Mouse (Mus musculus): ENCODE results near the gene Mtor. TPM values are rescaled to one million over a fixed set of nuclear protein-coding genes. Genes with fewer than 3 reads are reported as not detected.

Gene Mtor
- polyA plus RNA-seq, 1 experiment: 75.5 TPM

GRCm38 (mm10) chr4:148442598-148442997, 5.8 kb upstream of the Mtor start:
- H3K4me1 ChIP-seq (ENCODE audit: control insufficient read depth, insufficient read depth, low read length): peaks cover 6% of the 10 kb centered on the region
- H3K4me3 ChIP-seq (ENCODE audit: control insufficient read depth, low read depth, low read length): no peak overlapping the region
- TF ChIP-seq POLR2A (IDR thresholded peaks at IDR 0.05; ENCODE audit: control insufficient read depth, low read depth, low read length) (no peak), CTCF (IDR thresholded peaks at IDR 0.05; ENCODE audit: control insufficient read depth, insufficient read depth, insufficient replicate concordance, low read depth, low read length) (no peak)
- H3K27me3 ChIP-seq (ENCODE audit: control insufficient read depth, insufficient read depth, low read length): no peaks in the 10 kb centered on the region
- H3K27ac ChIP-seq (ENCODE audit: control insufficient read depth, insufficient read depth, low read depth, low read length): no peak overlapping the region
- no peaks in the 10 kb centered on the region; the same call in 1 of the 2 replicates for H3K36me3 ChIP-seq (ENCODE audit: control insufficient read depth, insufficient read depth, low read length)

GRCm38 (mm10) chr4:148444250-148444967, 4.0 kb upstream of the Mtor start, which contains the start of gene Ubiad1:
Ubiad1 (minus strand) TSS chr4:148444771.
- Histone ChIP-seq H3K4me1 (ENCODE audit: control insufficient read depth, insufficient read depth, low read length) (peaks cover 10% of the 10 kb centered on the region), H3K27ac (ENCODE audit: control insufficient read depth, insufficient read depth, low read depth, low read length) (peak within 1 kb of the TSS; percentile 80), H3K4me3 (ENCODE audit: control insufficient read depth, low read depth, low read length) (peak within 1 kb of the TSS; percentile 90), H3K36me3 (ENCODE audit: control insufficient read depth, insufficient read depth, low read length) (no peaks in the 10 kb centered on the region; the same call in 1 of the 2 replicates), H3K27me3 (ENCODE audit: control insufficient read depth, insufficient read depth, low read length) (no peaks in the 10 kb centered on the region)
- TF ChIP-seq CTCF (IDR thresholded peaks at IDR 0.05; ENCODE audit: control insufficient read depth, insufficient read depth, insufficient replicate concordance, low read depth, low read length): no peak
- peak; percentile 87 for TF ChIP-seq POLR2A (IDR thresholded peaks at IDR 0.05; ENCODE audit: control insufficient read depth, low read depth, low read length)

- H3K4me1 ChIP-seq (ENCODE audit: control insufficient read depth, insufficient read depth, low read length): peaks cover 8% of the 10 kb centered on the region
- H3K36me3 ChIP-seq (ENCODE audit: control insufficient read depth, insufficient read depth, low read length): peaks cover 9% of the 10 kb centered on the region
- H3K27ac ChIP-seq (ENCODE audit: control insufficient read depth, insufficient read depth, low read depth, low read length): peak overlapping the region; percentile 88
- H3K4me3 ChIP-seq (ENCODE audit: control insufficient read depth, low read depth, low read length): peak overlapping the region; percentile 96
- no peak for TF ChIP-seq POLR2A (IDR thresholded peaks at IDR 0.05; ENCODE audit: control insufficient read depth, low read depth, low read length)
- no peak for TF ChIP-seq CTCF (IDR thresholded peaks at IDR 0.05; ENCODE audit: control insufficient read depth, insufficient read depth, insufficient replicate concordance, low read depth, low read length)
- no peaks in the 10 kb centered on the region for H3K27me3 ChIP-seq (ENCODE audit: control insufficient read depth, insufficient read depth, low read length)
Observed at GRCm38 (mm10) chr4:148448853-148449245, 438 bp downstream of the Mtor start.

- Histone ChIP-seq H3K27ac (ENCODE audit: control insufficient read depth, insufficient read depth, low read depth, low read length) (no peak overlapping the region), H3K27me3 (ENCODE audit: control insufficient read depth, insufficient read depth, low read length) (no peaks in the 10 kb centered on the region), H3K4me3 (ENCODE audit: control insufficient read depth, low read depth, low read length) (no peak overlapping the region), H3K36me3 (ENCODE audit: control insufficient read depth, insufficient read depth, low read length) (peaks cover 11% of the 10 kb centered on the region), H3K4me1 (ENCODE audit: control insufficient read depth, insufficient read depth, low read length) (peaks cover 3% of the 10 kb centered on the region; the same call in 1 of the 2 replicates)
- TF ChIP-seq CTCF (IDR thresholded peaks at IDR 0.05; ENCODE audit: control insufficient read depth, insufficient read depth, insufficient replicate concordance, low read depth, low read length) (no peak), POLR2A (IDR thresholded peaks at IDR 0.05; ENCODE audit: control insufficient read depth, low read depth, low read length) (no peak)
Observed at GRCm38 (mm10) chr4:148453707-148454106, 5.3 kb downstream of the Mtor start.

GRCm38 (mm10) chr4:148455477-148456025, 7.1 kb downstream of the Mtor start:
- H3K4me1 ChIP-seq (ENCODE audit: control insufficient read depth, insufficient read depth, low read length): no peaks in the 10 kb centered on the region
- no peak overlapping the region for H3K27ac ChIP-seq (ENCODE audit: control insufficient read depth, insufficient read depth, low read depth, low read length)
- no peak overlapping the region for H3K4me3 ChIP-seq (ENCODE audit: control insufficient read depth, low read depth, low read length)
- no peak for TF ChIP-seq POLR2A (IDR thresholded peaks at IDR 0.05; ENCODE audit: control insufficient read depth, low read depth, low read length)
- TF ChIP-seq CTCF (IDR thresholded peaks at IDR 0.05; ENCODE audit: control insufficient read depth, insufficient read depth, insufficient replicate concordance, low read depth, low read length): no peak
- H3K36me3 ChIP-seq (ENCODE audit: control insufficient read depth, insufficient read depth, low read length): peaks cover 11% of the 10 kb centered on the region
- no peaks in the 10 kb centered on the region for H3K27me3 ChIP-seq (ENCODE audit: control insufficient read depth, insufficient read depth, low read length)

GRCm38 (mm10) chr4:148460656-148461284, 12.4 kb downstream of the Mtor start:
- H3K27ac ChIP-seq (ENCODE audit: control insufficient read depth, insufficient read depth, low read depth, low read length): no peak overlapping the region
- H3K27me3 ChIP-seq (ENCODE audit: control insufficient read depth, insufficient read depth, low read length): no peaks in the 10 kb centered on the region
- no peak for TF ChIP-seq CTCF (IDR thresholded peaks at IDR 0.05; ENCODE audit: control insufficient read depth, insufficient read depth, insufficient replicate concordance, low read depth, low read length)
- no peak for TF ChIP-seq POLR2A (IDR thresholded peaks at IDR 0.05; ENCODE audit: control insufficient read depth, low read depth, low read length)
- no peak overlapping the region for H3K4me3 ChIP-seq (ENCODE audit: control insufficient read depth, low read depth, low read length)
- peaks cover 5% of the 10 kb centered on the region for H3K36me3 ChIP-seq (ENCODE audit: control insufficient read depth, insufficient read depth, low read length)
- H3K4me1 ChIP-seq (ENCODE audit: control insufficient read depth, insufficient read depth, low read length): no peaks in the 10 kb centered on the region

- no peak for TF ChIP-seq CTCF (IDR thresholded peaks at IDR 0.05; ENCODE audit: control insufficient read depth, insufficient read depth, insufficient replicate concordance, low read depth, low read length)
- TF ChIP-seq POLR2A (IDR thresholded peaks at IDR 0.05; ENCODE audit: control insufficient read depth, low read depth, low read length): no peak
- H3K4me3 ChIP-seq (ENCODE audit: control insufficient read depth, low read depth, low read length): no peak overlapping the region
- H3K27me3 ChIP-seq (ENCODE audit: control insufficient read depth, insufficient read depth, low read length): no peaks in the 10 kb centered on the region
- peaks cover 5% of the 10 kb centered on the region for H3K36me3 ChIP-seq (ENCODE audit: control insufficient read depth, insufficient read depth, low read length)
- H3K27ac ChIP-seq (ENCODE audit: control insufficient read depth, insufficient read depth, low read depth, low read length): no peak overlapping the region
- H3K4me1 ChIP-seq (ENCODE audit: control insufficient read depth, insufficient read depth, low read length): no peaks in the 10 kb centered on the region
Observed at GRCm38 (mm10) chr4:148461772-148462171, 13.4 kb downstream of the Mtor start.
